10 mouse cellular contexts compared by ENCODE assay signal in the genomic region with DNA sequence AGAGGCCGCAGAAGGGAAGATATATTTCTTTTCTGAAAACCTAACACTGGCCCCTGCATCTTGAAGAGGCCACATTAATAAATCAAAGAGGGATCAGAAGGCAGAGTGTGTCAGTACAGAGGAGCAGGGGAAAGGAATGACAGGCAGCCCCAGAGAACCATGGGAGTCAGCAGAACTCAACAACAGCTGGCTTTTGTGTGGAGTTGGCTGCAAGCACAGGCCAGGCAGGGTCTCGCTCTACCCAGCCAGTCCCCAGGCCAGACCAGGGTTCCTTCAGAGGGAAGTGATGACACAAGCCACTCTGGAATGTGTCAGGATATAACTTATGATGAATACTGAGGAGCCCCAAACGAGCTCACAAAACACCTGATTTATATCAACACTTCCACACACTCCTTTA. TPM values are rescaled to one million over a fixed set of nuclear protein-coding genes. Genes with fewer than 3 reads are reported as not detected.
DNase-seq lines count a peak whose midpoint lies in the region; ATAC-seq and TF ChIP-seq lines count a peak whose summit lies in the region.
"Had no signal": no experiment of that assay in that cellular context is flagged by ENCODE, and none has a peak within 500 bp of the region (broad histone marks: within the 10 kb centered on the region; RNA-seq: fewer than 3 reads in every experiment).

No protein-coding gene starts in this region.

- no peak overlapping the region for H3K9ac ChIP-seq in heart, embryonic 12.5 days
- no peak overlapping the region for H3K9ac ChIP-seq in kidney, embryonic 14.5 days (ENCODE audit: low read depth, low read length)
- no peak overlapping the region for H3K9ac ChIP-seq in lung, postnatal 0 days (replicated peaks; ENCODE audit: low read depth)
- H3K9ac ChIP-seq in liver, postnatal 0 days (replicated peaks), result no peak overlapping the region

- peak overlapping the region; percentile 44 for H3K27ac ChIP-seq in heart, embryonic 12.5 days (ENCODE audit: poor library complexity, severe bottlenecking)
- no peak overlapping the region; the same call in 1 of the 2 replicates for H3K27ac ChIP-seq in kidney, embryonic 14.5 days (ENCODE audit: low read depth, low read length)
- no peak overlapping the region for H3K27ac ChIP-seq in lung, postnatal 0 days (ENCODE audit: low read length)
- H3K27ac ChIP-seq in thymus, adult 2 months (ENCODE audit: control insufficient read depth, insufficient read depth, low read length), result no peak overlapping the region
- H3K27ac ChIP-seq in liver, postnatal 0 days (ENCODE audit: low read depth), result no peak overlapping the region
- H3K27ac ChIP-seq: heart, adult 2 months had no signal

- no peak for TF ChIP-seq CTCF in lung, postnatal 0 days (IDR thresholded peaks at IDR 0.05)
- no peak for TF ChIP-seq CTCF in thymus, adult 2 months (IDR thresholded peaks at IDR 0.05; ENCODE audit: borderline replicate concordance, control insufficient read depth, extremely low read depth, insufficient read depth, low read length, poor library complexity)
- TF ChIP-seq CTCF in liver, postnatal 0 days (IDR thresholded peaks at IDR 0.05; ENCODE audit: low read depth), result no peak

- peak; percentile 39 for DNase-seq in embryo, embryonic 11 days
- DNase-seq in lung, postnatal 0 days (ENCODE audit: low spot score), result peak; percentile 59
- no peak for DNase-seq in thymus, adult 2 months
- DNase-seq in frontal cortex, postnatal 25 days (ENCODE audit: low spot score in 2 of 2), result no peak
- no peak for DNase-seq in liver, postnatal 0 days
- DNase-seq in left cerebral cortex, postnatal 4 days, result no peak
- DNase-seq: cerebellum, adult 11-12 months had no signal

- TF ChIP-seq POLR2A in thymus, adult 2 months (IDR thresholded peaks at IDR 0.05; ENCODE audit: control insufficient read depth, extremely low read depth, insufficient read depth, low read length, poor library complexity), result no peak

- H3K9me3 ChIP-seq in heart, embryonic 12.5 days (replicated peaks), result no peaks in the 10 kb centered on the region
- H3K9me3 ChIP-seq in kidney, embryonic 14.5 days (ENCODE audit: control insufficient read depth, low read length), result no peaks in the 10 kb centered on the region
- H3K9me3 ChIP-seq in lung, postnatal 0 days (ENCODE audit: low read length), result no peaks in the 10 kb centered on the region
- no peaks in the 10 kb centered on the region for H3K9me3 ChIP-seq in liver, postnatal 0 days (ENCODE audit: low read length)

- H3K27me3 ChIP-seq in heart, embryonic 12.5 days (replicated peaks), result no peaks in the 10 kb centered on the region
- H3K27me3 ChIP-seq in kidney, embryonic 14.5 days (ENCODE audit: control insufficient read depth, insufficient read depth, low read length), result no peaks in the 10 kb centered on the region
- H3K27me3 ChIP-seq in lung, postnatal 0 days (replicated peaks; ENCODE audit: insufficient read depth, low read length), result no peaks in the 10 kb centered on the region
- H3K27me3 ChIP-seq in thymus, adult 2 months (ENCODE audit: control insufficient read depth, insufficient read depth, low read length), result no peaks in the 10 kb centered on the region
- H3K27me3 ChIP-seq in liver, postnatal 0 days (ENCODE audit: insufficient read depth, low read length), result no peaks in the 10 kb centered on the region

- H3K4me2 ChIP-seq in heart, embryonic 12.5 days, result no peak overlapping the region
- no peak overlapping the region for H3K4me2 ChIP-seq in kidney, embryonic 14.5 days (replicated peaks; ENCODE audit: low read depth, low read length)
- no peak overlapping the region for H3K4me2 ChIP-seq in lung, postnatal 0 days (replicated peaks; ENCODE audit: low read depth, low read length)
- no peak overlapping the region for H3K4me2 ChIP-seq in liver, postnatal 0 days (ENCODE audit: low read depth, low read length)

- intact Hi-C loops in left cerebral cortex, postnatal 4 days (cut with DNase I), result no loop called here

- no peak for TF ChIP-seq EP300 in lung, postnatal 0 days (IDR thresholded peaks at IDR 0.05)
- no peak for TF ChIP-seq EP300 in liver, postnatal 0 days (IDR thresholded peaks at IDR 0.05; ENCODE audit: low read depth)

- ATAC-seq in heart, embryonic 12.5 days (ENCODE audit: insufficient number of reproducible peaks, low FRiP score), result 0 out of 2 replicates have a peak, but pooled peaks have one; percentile 61
- ATAC-seq in kidney, embryonic 14.5 days (ENCODE audit: low FRiP score, low TSS enrichment), result peak; percentile 89
- ATAC-seq in lung, postnatal 0 days, result peak; percentile 81
- ATAC-seq in liver, postnatal 0 days, result no peak

- peaks cover 37% of the 10 kb centered on the region for H3K36me3 ChIP-seq in heart, embryonic 12.5 days
- peaks cover 14% of the 10 kb centered on the region for H3K36me3 ChIP-seq in kidney, embryonic 14.5 days (ENCODE audit: control insufficient read depth, insufficient read depth, low read length)
- no peaks in the 10 kb centered on the region; the same call in 1 of the 2 replicates for H3K36me3 ChIP-seq in lung, postnatal 0 days (ENCODE audit: insufficient read depth, low read length)
- no peaks in the 10 kb centered on the region; the same call in 1 of the 2 replicates for H3K36me3 ChIP-seq in thymus, adult 2 months (ENCODE audit: control insufficient read depth, insufficient read depth, low read length)
- peaks cover 1% of the 10 kb centered on the region; the same call in 1 of the 2 replicates for H3K36me3 ChIP-seq in liver, postnatal 0 days (replicated peaks; ENCODE audit: insufficient read depth, low read length)

- no peak overlapping the region for H3K4me3 ChIP-seq in heart, embryonic 12.5 days
- H3K4me3 ChIP-seq in kidney, embryonic 14.5 days (ENCODE audit: low read length), result no peak overlapping the region
- no peak overlapping the region for H3K4me3 ChIP-seq in lung, postnatal 0 days (ENCODE audit: low read depth, low read length)
- no peak overlapping the region for H3K4me3 ChIP-seq in thymus, adult 2 months (ENCODE audit: control insufficient read depth, insufficient read depth, low read length)
- no peak overlapping the region for H3K4me3 ChIP-seq in liver, postnatal 0 days (ENCODE audit: low read depth, low read length)
- H3K4me3 ChIP-seq: heart, adult 2 months had no signal

- peaks cover 16% of the 10 kb centered on the region for H3K4me1 ChIP-seq in heart, embryonic 12.5 days (replicated peaks)
- H3K4me1 ChIP-seq in kidney, embryonic 14.5 days (ENCODE audit: control insufficient read depth, insufficient read depth, low read length), result peaks cover 14% of the 10 kb centered on the region
- H3K4me1 ChIP-seq in lung, postnatal 0 days (ENCODE audit: insufficient read depth, low read depth, low read length), result no peaks in the 10 kb centered on the region
- H3K4me1 ChIP-seq in thymus, adult 2 months (replicated peaks; ENCODE audit: control insufficient read depth, insufficient read depth, low read length), result no peaks in the 10 kb centered on the region
- H3K4me1 ChIP-seq in liver, postnatal 0 days (ENCODE audit: insufficient read depth), result no peaks in the 10 kb centered on the region

- 46% methylated on average over 3 of the region's 3 CpGs for WGBS in heart, embryonic 12.5 days
- WGBS in kidney, embryonic 14.5 days, result 18% methylated on average over 3 of the region's 3 CpGs
- WGBS in lung, postnatal 0 days, result 47% methylated on average over 3 of the region's 3 CpGs
- 94% methylated on average over 3 of the region's 3 CpGs for WGBS in thymus, adult 2 months
- WGBS in liver, postnatal 0 days (ENCODE audit: insufficient replicate concordance), result 76% methylated on average over 3 of the region's 3 CpGs

RNA-seq across cellular contexts. Expression of a gene that starts 11.9 kb away (rescaled TPM):
- 50.9 and 52.3 TPM in 2 replicates for polyA plus RNA-seq in heart, embryonic 12.5 days (2016; fragmentation: Nextera tagmentation; extraction: Ambion mirVana)
- polyA plus RNA-seq in kidney, embryonic 14.5 days (2014; fragmentation: Nextera tagmentation; extraction: Ambion mirVana), result 61.1 and 64.8 TPM in 2 replicates
- polyA plus RNA-seq in lung, postnatal 0 days (2015; fragmentation: Nextera tagmentation; extraction: Ambion mirVana), result 25.4 and 27.5 TPM in 2 replicates
- 8.6 and 14.5 TPM in 2 replicates for polyA plus RNA-seq in thymus, adult 2 months (2012; rRNA removed)
- 11.7 and 12.9 TPM in 2 replicates for polyA plus RNA-seq in liver, postnatal 0 days (2015; fragmentation: Nextera tagmentation; extraction: Ambion mirVana)
- 10 to 100 TPM; 34.5 to 37.3 TPM for total RNA-seq in left cerebral cortex, postnatal 4 days (2021)

Comparison
In these comparisons a context has a peak if more than half of its experiments do, and no peak if none do; other contexts are left out.
1. DNase-seq: peak in embryo, embryonic 11 days (single experiment) and lung, postnatal 0 days (single experiment); none in thymus, adult 2 months (single experiment), frontal cortex, postnatal 25 days (0 of 2), liver, postnatal 0 days (single experiment) and left cerebral cortex, postnatal 4 days (single experiment).